Comparison of ENCODE assay signal across 9 mouse cellular contexts in genomic region chr6:28133206-28134063, GRCm38 (mm10). TPM values are rescaled to one million over a fixed set of nuclear protein-coding genes. Genes with fewer than 3 reads are reported as not detected.
DNase-seq lines count a peak whose midpoint lies in the region; ATAC-seq and TF ChIP-seq lines count a peak whose summit lies in the region.
"Had no signal": no experiment of that assay in that cellular context is flagged by ENCODE, and none has a peak within 500 bp of the region (broad histone marks: within the 10 kb centered on the region; RNA-seq: fewer than 3 reads in every experiment).

No protein-coding gene starts in this region.

- peak overlapping the region; percentile 74 for H3K4me3 ChIP-seq in olfactory bulb, adult 2 months (ENCODE audit: insufficient read depth, low read depth, low read length)
- H3K4me3 ChIP-seq: megakaryocyte, embryonic 14.5 days had no signal

- H3K4me1 ChIP-seq in olfactory bulb, adult 2 months (ENCODE audit: control insufficient read depth, insufficient read depth, low read length): peaks cover 2% of the 10 kb centered on the region; the same call in 1 of the 2 replicates

- ATAC-seq in inflammation-experienced regulatory T-cells, adult 6 months: no peak
- no peak for ATAC-seq in erythroblast, adult 5-6 weeks (replicated peaks; ENCODE audit: low FRiP score, poor library complexity, severe bottlenecking)

- peak; percentile 18 to 23 for DNase-seq in left cerebral cortex, adult 18-20 months (ENCODE audit: low spot score in 2 of 2)
- DNase-seq in left cerebral cortex, postnatal 4 days: no peak
- peak; percentile 21 for DNase-seq in embryo, embryonic 11 days
- peak; percentile 1 for DNase-seq in induced T-regulatory cell, adult 2 months (ENCODE audit: low read depth)
- DNase-seq in ovary, postnatal 14 days (ENCODE audit: low spot score): no peak

- H3K27ac ChIP-seq in olfactory bulb, adult 2 months (ENCODE audit: insufficient read depth, low read depth, low read length): peak overlapping the region; percentile 33

- TF ChIP-seq CTCF in olfactory bulb, adult 2 months (IDR thresholded peaks at IDR 0.05; ENCODE audit: insufficient read depth, low read depth, low read length): no peak

- intact Hi-C loops in left cerebral cortex, postnatal 4 days (cut with DNase I): loop anchor here (10.0 kb wide), 1 partner anchor 479 kb away; no protein-coding TSS in a partner anchor

- no peak for TF ChIP-seq POLR2A in olfactory bulb, adult 2 months (IDR thresholded peaks at IDR 0.05; ENCODE audit: insufficient read depth, low read depth, low read length)

- 2% methylated on average over 38 of the region's 38 CpGs for WGBS in olfactory bulb, adult 2 months

RNA-seq across cellular contexts. Expression of gene Grm8, which starts 1.5 kb away (rescaled TPM):
- 10 to 100 TPM; 19.3 to 21.7 TPM for total RNA-seq in left cerebral cortex, adult 18-20 months (2021)
- total RNA-seq in left cerebral cortex, postnatal 4 days (2021): 10 to 100 TPM; 18.1 to 18.9 TPM
- polyA plus RNA-seq in olfactory bulb, adult 2 months (2012; ENCODE audit: insufficient read depth, insufficient read length, low replicate concordance, missing spikeins): not detected in 2 replicates
- not detected for polyA plus RNA-seq in inflammation-experienced regulatory T-cells, adult 6 months (2017; shearing (Covaris generic))
- not detected in 2 replicates for total RNA-seq in erythroblast, adult 5-6 weeks (2015; ENCODE audit: low replicate concordance)
- not detected in 2 replicates for total RNA-seq in erythroblast, adult 5-6 weeks (2017; ENCODE audit: low replicate concordance)

Comparison
In these comparisons a context has a peak if more than half of its experiments do, and no peak if none do; other contexts are left out.
1. DNase-seq: peak in left cerebral cortex, adult 18-20 months (2 of 2), embryo, embryonic 11 days (single experiment) and induced T-regulatory cell, adult 2 months (single experiment); none in left cerebral cortex, postnatal 4 days (single experiment) and ovary, postnatal 14 days (single experiment).
2. RNA of gene Grm8, which starts 1.5 kb away (total RNA-seq): 19.3 to 21.7 TPM in left cerebral cortex, adult 18-20 months and 18.1 to 18.9 TPM in left cerebral cortex, postnatal 4 days; not detected in erythroblast, adult 5-6 weeks; every median in the first group is over 10 times any median in the second.